Mouse (Mus musculus): ENCODE data around the gene Galnt14.

The Galnt14 gene

GRCm38 (mm10) chr17:73504111-73504510, 206.1 kb downstream of the Galnt14 start:
- DNase-seq (ENCODE audit: low spot score), result no peak

GRCm38 (mm10) chr17:73502613-73503012, 207.6 kb downstream of the Galnt14 start:
- no peak for DNase-seq (ENCODE audit: low spot score)

GRCm38 (mm10) chr17:73489519-73489918, 220.7 kb downstream of the Galnt14 start:
- no peak for DNase-seq (ENCODE audit: low spot score)

GRCm38 (mm10) chr17:73487792-73488191, 222.5 kb downstream of the Galnt14 start:
- no peak for DNase-seq (ENCODE audit: low spot score)

GRCm38 (mm10) chr17:73487380-73487779, 222.9 kb downstream of the Galnt14 start:
- no peak for DNase-seq (ENCODE audit: low spot score)

- DNase-seq (ENCODE audit: low spot score), result no peak
These were observed 232.9 kb downstream of the Galnt14 start for GRCm38 (mm10) chr17:73477096-73478076.

- DNase-seq (ENCODE audit: low spot score), result no peak
These were observed 235.9 kb downstream of the Galnt14 start for GRCm38 (mm10) chr17:73474371-73474770.

GRCm38 (mm10) chr17:73473012-73473411, 237.2 kb downstream of the Galnt14 start:
- DNase-seq (ENCODE audit: low spot score), result no peak

GRCm38 (mm10) chr17:73460874-73461273, 249.4 kb downstream of the Galnt14 start:
- DNase-seq (ENCODE audit: low spot score), result no peak

GRCm38 (mm10) chr17:73458741-73459140, 251.5 kb downstream of the Galnt14 start:
- DNase-seq (ENCODE audit: low spot score), result no peak

- no peak for DNase-seq (ENCODE audit: low spot score)
These were observed 253.7 kb downstream of the Galnt14 start for GRCm38 (mm10) chr17:73456551-73456950.

GRCm38 (mm10) chr17:73453646-73454045, 256.6 kb downstream of the Galnt14 start:
- no peak for DNase-seq (ENCODE audit: low spot score)

GRCm38 (mm10) chr17:73452151-73452760, 258.0 kb downstream of the Galnt14 start:
- no peak for DNase-seq (ENCODE audit: low spot score)

- no peak for DNase-seq (ENCODE audit: low spot score)
These were observed 261.1 kb downstream of the Galnt14 start for GRCm38 (mm10) chr17:73449104-73449503.

All from urinary bladder, postnatal 10 days (tissue).